Mouse (Mus musculus) frontal cortex, postnatal 14 days (tissue): Measurements from ENCODE around the gene 1810009A15Rik.

Source experiments
- DNase-seq, 2 experiments: peaks; one replicate each; pipeline ENCODE4 v3.0.0; 2022; ENCODE audit warnings: low spot score in 2 of 2

The 1810009A15Rik gene

DNA sequence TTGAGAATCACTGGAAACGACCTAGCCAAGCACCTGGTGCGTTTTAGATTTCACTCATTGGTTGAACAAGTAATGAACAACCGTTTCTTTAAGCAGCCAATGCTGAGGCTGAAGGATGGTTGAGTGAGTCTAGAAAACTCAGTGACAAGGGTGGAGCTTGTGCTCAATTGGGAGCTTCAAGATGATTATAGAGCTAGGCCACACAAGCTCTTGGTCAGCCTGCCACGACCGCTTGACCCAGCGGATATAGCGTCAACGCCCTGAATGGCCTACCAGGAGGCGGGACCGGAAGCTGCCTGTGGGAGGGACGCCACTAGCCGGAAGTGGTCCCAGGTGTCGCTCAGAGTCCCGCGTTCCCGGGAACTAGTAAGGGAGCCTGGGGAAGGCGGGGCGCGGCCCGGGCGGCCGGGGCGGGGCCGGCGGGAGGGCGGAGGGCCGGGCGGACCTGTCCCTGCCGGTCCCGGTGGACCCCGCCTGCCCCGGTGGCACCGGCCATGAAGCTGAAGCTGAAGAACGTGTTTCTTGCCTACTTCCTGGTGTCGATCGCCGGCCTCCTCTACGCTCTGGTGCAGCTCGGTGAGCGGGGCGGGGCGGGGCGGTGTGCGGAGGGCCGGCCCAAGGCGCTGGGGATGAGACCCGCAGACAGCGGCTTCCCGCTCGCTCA is 31.6 kb downstream of the 1810009A15Rik start, which contains the start of gene B3gat3:
Gene B3gat3 (plus strand): TSS at position 302 of the 664 bp plus-strand sequence.
- peak; percentile 87 to 89 for DNase-seq

- no peak for DNase-seq
These were observed 32.2 kb downstream of the 1810009A15Rik start for GRCm38 (mm10) chr19:8920836-8921291.

DNA sequence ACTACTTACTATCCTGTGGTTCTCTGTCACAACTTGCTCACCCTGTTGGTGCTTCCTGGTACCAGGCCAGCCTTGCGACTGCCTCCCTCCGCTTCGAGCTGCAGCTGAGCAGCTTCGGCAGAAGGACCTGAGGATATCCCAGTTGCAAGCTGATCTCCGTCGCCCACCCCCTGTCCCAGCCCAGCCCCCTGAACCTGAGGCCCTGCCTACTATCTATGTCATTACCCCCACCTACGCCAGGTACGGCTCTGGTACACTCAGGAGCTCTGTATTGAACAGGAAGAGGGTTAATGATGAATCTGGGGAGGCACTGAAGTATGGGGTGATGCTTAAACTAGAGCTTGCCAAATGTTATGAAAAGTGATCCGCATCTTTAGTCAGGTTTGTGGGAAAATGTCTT is 33.1 kb downstream of the 1810009A15Rik start:
- no peak for DNase-seq

DNA sequence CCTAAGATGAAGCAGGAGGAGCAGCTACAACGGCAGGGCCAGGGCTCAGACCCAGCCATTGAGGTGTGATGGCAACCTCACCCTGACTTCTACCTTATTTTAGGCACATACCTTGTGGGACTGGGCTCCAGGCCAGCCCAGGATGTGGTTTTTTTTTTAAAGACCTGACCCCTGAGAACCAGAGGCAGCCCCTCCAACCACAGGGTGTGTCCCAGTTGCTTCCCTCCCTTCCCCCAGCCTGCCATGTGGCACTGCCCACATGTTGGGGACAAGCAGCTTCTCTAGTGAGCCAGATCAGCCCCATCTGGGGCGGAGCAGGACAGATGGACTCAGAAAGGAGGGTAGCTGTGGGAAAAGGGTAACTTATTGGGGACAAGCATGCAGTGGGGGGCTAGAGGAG is 38.1 kb downstream of the 1810009A15Rik start:
- no peak for DNase-seq

DNA sequence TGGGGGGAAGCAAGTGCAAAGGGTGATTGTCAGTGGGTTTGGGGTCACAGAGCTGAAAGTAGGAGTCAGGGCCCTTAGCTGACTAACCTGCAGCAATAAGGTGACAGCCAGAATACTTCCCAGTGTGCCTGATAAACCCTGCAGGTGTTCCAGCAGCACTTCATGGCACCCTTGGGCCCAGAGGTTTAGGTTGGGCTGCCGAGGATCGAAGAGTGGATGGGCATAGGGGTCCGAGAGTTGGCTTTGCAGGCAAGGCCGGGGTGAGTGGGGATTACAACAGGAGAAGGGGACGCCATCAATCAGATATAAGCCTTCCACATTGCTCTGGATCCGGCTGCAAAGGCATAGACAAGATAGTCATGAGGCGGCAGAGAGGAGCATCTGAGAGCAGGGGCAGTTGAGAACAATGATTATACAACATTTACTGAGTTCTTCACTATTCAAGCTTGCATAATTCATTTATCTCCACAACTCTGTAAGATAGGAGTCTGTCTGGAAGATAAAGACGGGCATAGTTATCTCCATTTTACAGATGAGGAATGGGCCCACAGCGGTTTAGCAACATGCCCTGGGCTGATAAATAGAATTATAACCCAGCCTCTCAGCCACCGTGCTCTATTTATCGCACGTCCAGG is 39.4 kb downstream of the 1810009A15Rik start:
- DNase-seq, result no peak

GRCm38 (mm10) chr19:8928689-8929223 is 40.1 kb downstream of the 1810009A15Rik start:
- DNase-seq, result no peak

DNA sequence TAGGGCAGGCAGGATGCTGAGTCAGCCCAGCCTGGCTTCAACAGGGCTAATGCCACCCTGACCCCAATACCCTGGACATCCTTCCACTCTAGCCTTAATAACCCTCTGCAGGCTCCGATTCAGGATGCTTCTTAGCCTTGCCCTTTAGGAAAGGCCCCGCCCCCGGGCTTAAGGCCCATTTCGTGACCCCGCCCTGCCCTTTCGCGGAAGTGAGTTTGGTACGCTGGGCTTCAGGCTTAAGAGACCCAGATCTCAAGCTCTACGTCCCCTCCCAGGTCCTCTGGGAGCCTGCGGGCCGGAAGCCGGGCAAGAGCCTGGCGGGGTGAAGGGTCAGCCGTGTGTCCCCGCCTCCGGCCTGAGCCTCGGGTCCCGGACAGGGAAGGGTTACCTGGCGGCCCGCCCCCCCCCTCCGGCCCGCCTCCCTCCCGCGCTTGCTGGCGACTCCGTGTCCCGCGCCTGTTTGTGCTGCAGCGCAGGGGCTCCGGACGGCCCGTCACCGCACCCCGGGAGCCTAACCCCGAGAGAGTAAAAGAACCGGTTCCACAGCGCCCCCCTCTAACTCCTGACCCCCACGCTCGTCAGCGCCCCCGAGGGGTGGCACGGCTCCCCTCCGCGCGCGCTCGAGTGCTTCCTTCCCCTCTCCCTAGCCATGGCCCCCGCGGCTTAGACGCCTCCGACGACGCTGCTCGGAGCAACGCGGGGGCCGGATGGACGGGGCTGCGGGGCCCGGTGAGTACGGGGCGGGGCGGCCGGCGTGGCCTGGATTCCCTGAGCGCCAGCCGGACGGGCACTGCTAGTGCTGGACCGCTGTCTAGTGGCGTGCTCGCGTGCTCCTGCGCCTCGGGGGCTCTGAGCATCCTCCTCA is 40.8 kb downstream of the 1810009A15Rik start, which contains the start of the genes Rom1 and Eml3:
Gene Rom1 (minus strand): TSS at position 133 of the 865 bp plus-strand sequence.
Gene Eml3 (plus strand): TSS at position 329 of the 865 bp plus-strand sequence.
- peak; percentile 57 to 64 for DNase-seq

DNA sequence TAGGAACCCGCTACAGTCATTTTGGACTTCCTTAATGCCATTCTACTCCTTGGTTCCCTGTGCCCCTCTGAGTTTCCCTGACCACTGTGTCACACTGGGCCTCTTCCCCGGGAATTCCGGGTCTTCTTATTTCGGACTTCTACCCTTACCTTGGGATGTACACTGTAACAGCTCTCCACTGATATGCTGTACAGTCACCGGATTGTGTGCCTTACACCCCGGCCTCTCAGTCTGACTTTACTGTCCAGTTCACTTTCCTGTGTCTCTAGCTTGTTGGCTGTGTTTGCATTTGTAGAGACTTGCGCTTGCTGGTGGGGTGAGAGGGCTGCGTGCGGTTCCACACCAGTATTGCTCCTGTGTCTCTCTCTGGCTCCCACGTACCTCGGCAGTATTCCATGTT is 41.5 kb downstream of the 1810009A15Rik start:
- DNase-seq, result no peak

GRCm38 (mm10) chr19:8930771-8931170 is 42.1 kb downstream of the 1810009A15Rik start:
- DNase-seq, result no peak

- no peak for DNase-seq
These were observed 48.1 kb downstream of the 1810009A15Rik start for GRCm38 (mm10) chr19:8936736-8937135.
